Mouse (Mus musculus): ENCODE data around the gene Epha1. TPM values are rescaled to one million over a fixed set of nuclear protein-coding genes. Genes with fewer than 3 reads are reported as not detected.

Gene Epha1
- polyA plus RNA-seq, 1 experiment = 6.3 TPM

DNA sequence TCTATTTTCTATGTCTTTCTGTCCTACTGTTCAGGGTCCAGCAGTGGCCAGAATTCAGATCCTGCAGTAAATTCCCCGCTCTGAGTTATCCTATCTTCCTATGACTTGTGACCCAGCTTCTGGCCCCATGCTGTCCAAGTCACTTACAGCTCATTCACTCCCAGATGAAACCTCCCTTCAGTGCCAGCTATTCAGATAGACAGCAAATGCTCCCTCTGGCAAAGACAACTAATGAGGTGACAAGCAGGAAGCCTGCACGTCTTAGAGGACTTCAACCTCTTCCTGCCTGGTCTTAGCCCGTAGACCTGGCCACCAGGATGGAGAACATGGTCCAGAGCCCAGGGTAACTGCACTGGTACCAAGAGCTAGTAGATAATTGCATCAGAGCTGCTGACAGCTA, 10.1 kb downstream of the Epha1 start:
- Histone ChIP-seq H3K27me3 (ENCODE audit: control insufficient read depth, insufficient read depth, insufficient read length) (no peaks in the 10 kb centered on the region), H3K4me3 (no peak overlapping the region), H3K36me3 (ENCODE audit: control insufficient read depth, insufficient read depth) (peaks cover 29% of the 10 kb centered on the region), H3K4me2 (ENCODE audit: low read depth) (no peak overlapping the region), H3K79me2 (ENCODE audit: control insufficient read depth, insufficient read depth) (no peaks in the 10 kb centered on the region), H3ac (ENCODE audit: control insufficient read depth, insufficient read length) (no peak overlapping the region)
- TF ChIP-seq POLR2AphosphoS2 (IDR thresholded peaks at IDR 0.05; ENCODE audit: insufficient read length, low read depth) (peak; percentile 74), CEBPB (IDR thresholded peaks at IDR 0.05; ENCODE audit: insufficient read depth, poor library complexity, severe bottlenecking) (no peak), MYOD1 (IDR thresholded peaks at IDR 0.05; ENCODE audit: control insufficient read depth in 1 of 3, insufficient read length in 2 of 3, low read depth in 2 of 3) (no peak), POLR2A (IDR thresholded peaks at IDR 0.05; ENCODE audit: insufficient read length, low read depth) (peak; percentile 32), E2F4 (IDR thresholded peaks at IDR 0.05; ENCODE audit: insufficient read depth) (no peak), MYOG (IDR thresholded peaks at IDR 0.05; ENCODE audit: control insufficient read depth in 1 of 3, insufficient read depth in 1 of 3, insufficient read length in 2 of 3, low read depth in 2 of 3) (no peak), USF1 (IDR thresholded peaks at IDR 0.05; ENCODE audit: low read depth) (no peak), SRF (IDR thresholded peaks at IDR 0.05; ENCODE audit: control insufficient read depth, insufficient read length, low read depth) (no peak), REST (IDR thresholded peaks at IDR 0.05; ENCODE audit: insufficient read depth, insufficient read length) (no peak)

DNA sequence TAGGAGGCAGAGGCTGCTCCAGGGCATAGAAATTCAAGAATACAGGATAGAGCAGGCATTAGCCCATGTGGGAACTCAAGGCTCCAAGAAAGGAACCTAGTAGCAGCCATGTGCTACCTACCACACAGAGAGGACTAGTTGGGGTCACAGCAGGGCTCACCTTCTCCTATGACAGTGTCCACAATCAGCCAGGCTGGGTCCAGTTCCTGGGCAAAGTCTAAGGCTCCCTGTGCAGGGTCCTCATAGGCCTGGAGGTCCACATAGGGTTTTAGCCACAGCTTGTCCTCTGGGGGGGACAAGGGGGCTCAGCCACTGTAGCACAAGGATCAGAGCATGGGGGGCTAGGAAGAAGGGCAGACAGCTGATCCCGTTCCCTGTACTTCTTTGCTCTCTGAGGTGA, 10.6 kb downstream of the Epha1 start:
- H3K79me2 ChIP-seq (ENCODE audit: control insufficient read depth, insufficient read depth) = no peaks in the 10 kb centered on the region
- TF ChIP-seq TCF3 (IDR thresholded peaks at IDR 0.05; ENCODE audit: insufficient read length, low read depth) (no peak), POLR2A (IDR thresholded peaks at IDR 0.05; ENCODE audit: insufficient read length, low read depth) (peak; percentile 47), POLR2AphosphoS2 (IDR thresholded peaks at IDR 0.05; ENCODE audit: insufficient read length, low read depth) (peak; percentile 86), REST (IDR thresholded peaks at IDR 0.05; ENCODE audit: insufficient read depth, insufficient read length) (no peak)
- H3ac ChIP-seq (ENCODE audit: control insufficient read depth, insufficient read length) = no peak overlapping the region
- no peak overlapping the region for H3K4me3 ChIP-seq
- no peaks in the 10 kb centered on the region for H3K27me3 ChIP-seq (ENCODE audit: control insufficient read depth, insufficient read depth, insufficient read length)
- H3K36me3 ChIP-seq (ENCODE audit: control insufficient read depth, insufficient read depth) = peaks cover 34% of the 10 kb centered on the region
- no peak overlapping the region for H3K4me2 ChIP-seq (ENCODE audit: low read depth)

DNA sequence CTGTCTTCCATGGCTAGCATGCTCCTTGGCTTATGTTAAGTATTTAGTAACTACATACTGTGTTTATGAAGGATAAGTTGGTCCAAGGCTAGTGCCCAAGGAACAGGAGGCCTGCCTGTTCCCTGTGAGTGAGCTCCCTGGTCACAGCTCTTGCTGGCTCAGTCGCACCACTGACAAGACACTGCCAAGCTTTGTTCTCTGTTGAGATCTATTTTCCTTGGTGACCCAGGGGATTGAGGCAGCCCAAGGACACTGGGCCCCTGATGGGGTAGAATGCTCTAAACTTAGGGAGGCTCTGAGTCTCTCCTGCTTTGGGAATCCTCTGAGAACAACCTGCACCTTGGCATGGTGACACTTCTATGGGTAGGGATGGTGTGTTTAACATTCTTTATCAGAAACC, 11.0 kb downstream of the Epha1 start:
- H3K27me3 ChIP-seq (ENCODE audit: control insufficient read depth, insufficient read depth, insufficient read length) = no peaks in the 10 kb centered on the region
- peak; percentile 58 for TF ChIP-seq POLR2A (IDR thresholded peaks at IDR 0.05; ENCODE audit: insufficient read length, low read depth)
- no peak for TF ChIP-seq TCF12 (IDR thresholded peaks at IDR 0.05; ENCODE audit: insufficient read depth, poor library complexity, severe bottlenecking)
- peak; percentile 95 for TF ChIP-seq POLR2AphosphoS2 (IDR thresholded peaks at IDR 0.05; ENCODE audit: insufficient read length, low read depth)
- no peak overlapping the region for H3K4me3 ChIP-seq
- no peak overlapping the region for H3ac ChIP-seq (ENCODE audit: control insufficient read depth, insufficient read length)
- no peaks in the 10 kb centered on the region for H3K79me2 ChIP-seq (ENCODE audit: control insufficient read depth, insufficient read depth)
- H3K4me2 ChIP-seq (ENCODE audit: low read depth) = no peak overlapping the region
- H3K36me3 ChIP-seq (ENCODE audit: control insufficient read depth, insufficient read depth) = peaks cover 38% of the 10 kb centered on the region

DNA sequence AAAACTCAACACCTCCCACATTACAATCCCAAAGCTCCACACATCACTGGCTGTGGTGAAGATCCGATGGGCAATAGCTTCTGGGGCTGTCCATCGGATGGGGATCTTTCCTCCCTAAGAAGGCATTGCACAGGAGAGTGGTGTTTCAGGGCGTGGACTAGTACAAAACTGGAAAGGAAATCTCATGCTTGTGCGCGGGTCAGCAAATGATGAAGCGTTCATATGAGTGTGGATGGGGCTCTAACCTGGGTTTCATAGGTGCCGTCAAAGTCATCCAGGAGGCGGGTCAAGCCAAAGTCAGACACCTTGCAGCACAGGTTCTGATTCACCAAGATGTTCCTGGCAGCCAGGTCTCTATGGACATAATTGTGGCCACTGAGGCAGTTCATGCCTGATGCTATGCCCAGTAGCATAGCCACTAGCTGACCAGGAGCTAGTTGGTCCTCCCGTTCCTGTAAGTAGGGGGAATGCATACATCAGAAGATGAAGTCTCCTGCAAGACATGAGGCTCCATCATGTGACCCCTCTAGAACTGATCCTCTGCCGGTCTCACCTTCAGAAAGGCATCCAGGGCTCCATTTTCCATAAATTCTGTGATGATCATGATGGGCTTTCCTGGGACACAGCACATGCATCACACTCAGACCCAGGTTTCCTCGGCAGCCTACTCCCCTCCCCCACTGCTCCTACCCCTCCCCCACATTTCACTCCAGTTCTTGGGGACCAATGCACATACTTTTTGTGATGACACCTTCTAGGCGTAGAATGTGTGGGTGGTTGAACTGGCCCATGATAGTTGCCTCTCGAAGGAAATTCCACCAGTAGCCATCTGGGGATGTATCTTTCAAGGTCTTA, 11.8 kb downstream of the Epha1 start:
- H3K36me3 ChIP-seq (ENCODE audit: control insufficient read depth, insufficient read depth) = peaks cover 42% of the 10 kb centered on the region
- no peak overlapping the region for H3K4me3 ChIP-seq
- H3K79me2 ChIP-seq (ENCODE audit: control insufficient read depth, insufficient read depth) = peaks cover 2% of the 10 kb centered on the region
- no peak overlapping the region for H3K4me2 ChIP-seq (ENCODE audit: low read depth)
- TF ChIP-seq REST (IDR thresholded peaks at IDR 0.05; ENCODE audit: insufficient read depth, insufficient read length) (no peak), POLR2A (IDR thresholded peaks at IDR 0.05; ENCODE audit: insufficient read length, low read depth) (peak; percentile 41), SRF (IDR thresholded peaks at IDR 0.05; ENCODE audit: control insufficient read depth, insufficient read length, low read depth) (no peak), USF1 (IDR thresholded peaks at IDR 0.05; ENCODE audit: low read depth) (peak; percentile 60), MAX (IDR thresholded peaks at IDR 0.05; ENCODE audit: low read depth) (no peak), CEBPB (IDR thresholded peaks at IDR 0.05; ENCODE audit: insufficient read depth, poor library complexity, severe bottlenecking) (no peak), MYOD1 (IDR thresholded peaks at IDR 0.05; ENCODE audit: control insufficient read depth in 1 of 3, insufficient read length in 2 of 3, low read depth in 2 of 3) (no peak), MYOG (IDR thresholded peaks at IDR 0.05; ENCODE audit: control insufficient read depth in 1 of 3, insufficient read depth in 1 of 3, insufficient read length in 2 of 3, low read depth in 2 of 3) (no peak), E2F4 (IDR thresholded peaks at IDR 0.05; ENCODE audit: insufficient read depth) (no peak), TCF12 (IDR thresholded peaks at IDR 0.05; ENCODE audit: insufficient read depth, poor library complexity, severe bottlenecking) (no peak), TCF3 (IDR thresholded peaks at IDR 0.05; ENCODE audit: insufficient read length, low read depth) (no peak), POLR2AphosphoS2 (IDR thresholded peaks at IDR 0.05; ENCODE audit: insufficient read length, low read depth) (peak; percentile 92)
- no peaks in the 10 kb centered on the region for H3K27me3 ChIP-seq (ENCODE audit: control insufficient read depth, insufficient read depth, insufficient read length)
- no peak overlapping the region for H3ac ChIP-seq (ENCODE audit: control insufficient read depth, insufficient read length)

DNA sequence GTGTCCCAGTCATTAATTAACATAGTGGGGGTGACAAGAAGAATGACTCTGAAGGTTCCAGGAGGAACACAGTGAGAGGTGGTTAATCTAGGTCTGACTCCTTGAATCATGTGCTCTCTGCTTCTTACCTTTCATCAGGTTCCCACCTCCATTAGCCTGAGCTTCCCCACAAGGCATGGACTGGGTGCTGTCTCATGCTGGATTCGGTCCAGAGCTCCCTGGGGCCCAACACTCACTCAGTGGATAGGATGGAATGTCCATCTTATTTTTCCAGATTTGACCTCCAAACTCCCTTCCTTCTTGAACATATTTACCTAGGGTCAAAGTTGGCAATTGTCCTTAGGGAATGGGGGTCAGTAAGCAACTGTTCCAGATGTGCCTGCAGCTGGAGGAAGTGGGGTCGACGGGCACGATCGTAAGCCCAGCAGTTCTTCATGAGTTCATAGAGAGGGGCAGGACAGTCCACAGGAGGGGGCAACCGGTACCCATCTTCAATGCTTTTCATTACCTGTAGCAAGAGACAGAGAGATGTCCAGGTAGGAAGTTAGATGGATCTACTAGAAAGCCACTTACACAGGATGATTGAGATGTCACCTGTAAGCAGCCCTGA, 12.7 kb downstream of the Epha1 start:
- TF ChIP-seq POLR2AphosphoS2 (IDR thresholded peaks at IDR 0.05; ENCODE audit: insufficient read length, low read depth) (peak; percentile 69), POLR2A (IDR thresholded peaks at IDR 0.05; ENCODE audit: insufficient read length, low read depth) (peak; percentile 54), TCF3 (IDR thresholded peaks at IDR 0.05; ENCODE audit: insufficient read length, low read depth) (no peak)
- Histone ChIP-seq H3K79me2 (ENCODE audit: control insufficient read depth, insufficient read depth) (peaks cover 11% of the 10 kb centered on the region), H3K36me3 (ENCODE audit: control insufficient read depth, insufficient read depth) (peaks cover 46% of the 10 kb centered on the region), H3K27me3 (ENCODE audit: control insufficient read depth, insufficient read depth, insufficient read length) (no peaks in the 10 kb centered on the region), H3K4me2 (ENCODE audit: low read depth) (no peak overlapping the region), H3ac (ENCODE audit: control insufficient read depth, insufficient read length) (no peak overlapping the region), H3K4me3 (no peak overlapping the region)

Measured in myocyte (in vitro differentiated cells).